8 mouse cellular contexts compared by ENCODE assay signal in the genomic region with DNA sequence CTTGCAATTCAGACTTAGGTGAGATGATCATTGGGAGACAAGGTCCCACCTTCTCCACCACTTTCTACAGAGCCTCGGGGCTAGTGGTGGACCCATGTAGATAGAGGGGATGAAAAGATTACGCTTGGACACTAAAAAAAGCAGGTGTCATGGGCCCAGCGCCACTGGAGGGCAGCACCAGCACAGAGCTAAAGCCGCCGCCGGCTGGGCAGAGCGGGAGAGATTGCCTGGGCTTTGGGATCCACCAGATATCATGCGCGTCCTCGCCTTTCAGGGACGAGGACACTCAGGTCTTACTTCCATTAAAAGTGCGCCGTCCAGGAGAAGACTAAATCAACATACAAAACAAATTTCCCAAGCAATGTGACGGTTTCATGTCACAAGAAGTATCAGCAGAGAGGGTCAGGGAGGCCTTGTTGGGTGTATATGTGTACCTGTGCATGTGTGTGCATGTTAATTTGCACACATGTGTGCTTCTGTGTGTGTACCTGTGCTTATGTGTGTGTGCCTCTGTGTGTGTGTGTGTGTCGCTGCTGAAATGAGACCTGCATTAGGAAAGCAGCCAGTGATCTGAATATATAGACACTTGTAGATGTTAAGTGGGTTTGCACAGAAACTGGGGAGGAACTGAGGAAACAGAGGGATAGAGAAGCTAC. TPM values are rescaled to one million over a fixed set of nuclear protein-coding genes. Genes with fewer than 3 reads are reported as not detected.
DNase-seq lines count a peak whose midpoint lies in the region; ATAC-seq lines count a peak whose summit lies in the region.

No protein-coding gene starts in this region.

- H3K4me3 ChIP-seq in hindbrain, embryonic 15.5 days = no peak overlapping the region

- WGBS in hindbrain, embryonic 15.5 days = 7% methylated on average over 15 of the region's 15 CpGs

- H3K4me2 ChIP-seq in hindbrain, embryonic 15.5 days = peak overlapping the region; percentile 43

- H3K36me3 ChIP-seq in hindbrain, embryonic 15.5 days = no peaks in the 10 kb centered on the region

- DNase-seq in MN1 (ENCODE audit: low spot score) = peak; percentile 77
- DNase-seq in cerebellum, adult 9-10 months = peak; percentile 67
- DNase-seq in frontal cortex, postnatal 25 days (ENCODE audit: low spot score in 2 of 2) = peak; percentile 68 to 75
- DNase-seq in left cerebral cortex, adult 8-10 months (ENCODE audit: low spot score in 2 of 2) = peak; percentile 60 to 75
- DNase-seq in right cerebral cortex, postnatal 10 days (ENCODE audit: low spot score in 2 of 2) = peak; percentile 87 to 89
- DNase-seq in urinary bladder, postnatal 4 days (ENCODE audit: low spot score in 2 of 2) = peak; percentile 65 to 83

- ATAC-seq in hindbrain, embryonic 15.5 days (ENCODE audit: low FRiP score, low read depth) = no peak; the same call in 1 of the 2 replicates
- ATAC-seq in megakaryocyte progenitor cell, adult 5-6 weeks (replicated peaks; ENCODE audit: poor library complexity) = peak; percentile 66

- H3K9ac ChIP-seq in hindbrain, embryonic 15.5 days = no peak overlapping the region

- peaks cover 18% of the 10 kb centered on the region for H3K4me1 ChIP-seq in hindbrain, embryonic 15.5 days (replicated peaks)

- H3K27me3 ChIP-seq in hindbrain, embryonic 15.5 days = peaks cover 17% of the 10 kb centered on the region

- no peaks in the 10 kb centered on the region for H3K9me3 ChIP-seq in hindbrain, embryonic 15.5 days

- H3K27ac ChIP-seq in hindbrain, embryonic 15.5 days (replicated peaks) = no peak overlapping the region

RNA-seq across cellular contexts. Expression of gene Slc35c1, which starts 25.4 kb away (rescaled TPM):
- 15.4 and 20.1 TPM in 2 replicates for polyA plus RNA-seq in hindbrain, embryonic 15.5 days (2015; fragmentation: Nextera tagmentation; extraction: Ambion mirVana)
- total RNA-seq in left cerebral cortex, adult 8-10 months (2022) = 10 to 100 TPM; 15.3 to 18.1 (median 16.3) TPM
- 62.3 and 76.4 TPM in 2 replicates for total RNA-seq in megakaryocyte progenitor cell, adult 5-6 weeks (2015)
- 16.5 and 19.3 TPM in 2 replicates for total RNA-seq in megakaryocyte progenitor cell, adult 5-6 weeks (2017)

RNA-seq across cellular contexts. Expression of gene Cry2, which starts 51.9 kb away (rescaled TPM):
- 41.1 and 47.9 TPM in 2 replicates for polyA plus RNA-seq in hindbrain, embryonic 15.5 days (2015; fragmentation: Nextera tagmentation; extraction: Ambion mirVana)
- 100 to 1,000 TPM; 121 to 130 (median 128) TPM for total RNA-seq in left cerebral cortex, adult 8-10 months (2022)
- 9.0 and 10.1 TPM in 2 replicates for total RNA-seq in megakaryocyte progenitor cell, adult 5-6 weeks (2015)
- total RNA-seq in megakaryocyte progenitor cell, adult 5-6 weeks (2017) = 7.4 and 10.9 TPM in 2 replicates

Comparison
In these comparisons a context has a peak if more than half of its experiments do, and no peak if none do; other contexts are left out.
1. RNA of gene Cry2, which starts 51.9 kb away (total RNA-seq): 121 to 130 TPM in left cerebral cortex, adult 8-10 months; 7.4 to 10.9 TPM in megakaryocyte progenitor cell, adult 5-6 weeks; every median in the first group is over 10 times any median in the second.
2. Peak in every context shown above with its lines, with median percentiles within 50 percentile points of each other: DNase-seq.